Mouse (Mus musculus): ENCODE measurements at regions not wholly inside any gene's neighbourhood (a gene's known extent, or its start where the extent isn't known, plus 50 kb on each side); places are given as distances from the start of the nearest gene placed in this dataset.

- no peak for DNase-seq
Measured at GRCm38 (mm10) chr16:50766055-50766770, 175.3 kb upstream of the Ccdc54 start.

- no peak for DNase-seq
Measured at GRCm38 (mm10) chr16:50762096-50762495, 171.1 kb upstream of the Ccdc54 start.

- peak in 1 of 2 experiments; percentile 24 for DNase-seq
Measured at GRCm38 (mm10) chr16:50759979-50760378, 169.0 kb upstream of the Ccdc54 start.

GRCm38 (mm10) chr16:50756696-50757095 is 165.7 kb upstream of the Ccdc54 start:
- peak; percentile 57 to 78 for DNase-seq

- DNase-seq = peak; percentile 71 to 73
Measured at GRCm38 (mm10) chr16:50753612-50754389, 162.8 kb upstream of the Ccdc54 start.

- peak in 1 of 2 experiments; percentile 15 for DNase-seq
Measured at GRCm38 (mm10) chr16:50753046-50753445, 162.1 kb upstream of the Ccdc54 start.

- peak; percentile 47 to 73 for DNase-seq
Measured at GRCm38 (mm10) chr16:50752277-50752600, 161.3 kb upstream of the Ccdc54 start.

- peak in 1 of 2 experiments; percentile 15 for DNase-seq
Measured at GRCm38 (mm10) chr16:50751495-50752276, 160.7 kb upstream of the Ccdc54 start.

- no peak for DNase-seq
Measured at GRCm38 (mm10) chr16:50747698-50748097, 156.7 kb upstream of the Ccdc54 start.

- DNase-seq = no peak
Measured at GRCm38 (mm10) chr16:50745723-50746122, 154.8 kb upstream of the Ccdc54 start.

GRCm38 (mm10) chr16:50737396-50737843 is 146.5 kb upstream of the Ccdc54 start:
- peak in 1 of 2 experiments; percentile 32 for DNase-seq

GRCm38 (mm10) chr16:50736151-50737047 is 145.4 kb upstream of the Ccdc54 start:
- DNase-seq = peak; percentile 88 to 93

- no peak for DNase-seq
Measured at GRCm38 (mm10) chr16:50733359-50733758, 142.4 kb upstream of the Ccdc54 start.

GRCm38 (mm10) chr16:50732082-50733006 is 141.4 kb upstream of the Ccdc54 start:
- peak; percentile 92 to 95 for DNase-seq

- DNase-seq = no peak
Measured at GRCm38 (mm10) chr16:50729341-50729740, 138.4 kb upstream of the Ccdc54 start.

GRCm38 (mm10) chr16:50723144-50723543 is 132.2 kb upstream of the Ccdc54 start:
- no peak for DNase-seq

GRCm38 (mm10) chr16:50717306-50718017 is 126.5 kb upstream of the Ccdc54 start:
- DNase-seq = peak in 1 of 2 experiments; percentile 33

GRCm38 (mm10) chr16:50709727-50710126 is 118.8 kb upstream of the Ccdc54 start:
- DNase-seq = no peak

GRCm38 (mm10) chr16:50707906-50708305 is 117.0 kb upstream of the Ccdc54 start:
- DNase-seq = no peak

- no peak for DNase-seq
Measured at GRCm38 (mm10) chr16:50705921-50706320, 115.0 kb upstream of the Ccdc54 start.

All from kidney, postnatal 36 days (tissue).